Mouse (Mus musculus): ENCODE data around the gene Sugp1.

- TF ChIP-seq CTCF (conservative IDR thresholded peaks at IDR 0.05; ENCODE audit: insufficient read depth, insufficient read length, low read depth, low read length) (no peak), POLR2A (IDR thresholded peaks at IDR 0.05; ENCODE audit: low read depth, low read length) (no peak)
Measured at GRCm38 (mm10) chr8:70004345-70004744, 38.3 kb upstream of the Sugp1 start.
